Mouse (Mus musculus) stomach, embryonic 16.5 days (tissue): ENCODE data around the gene Ptprj. TPM values are rescaled to one million over a fixed set of nuclear protein-coding genes. Genes with fewer than 3 reads are reported as not detected.

ENCODE experiments used
- ATAC-seq: fragments of 200-750 bp; cut with Nextera tagmentation; 2 replicates; pipeline ENCODE4 v1.8.0; 2017; ENCODE audit warnings: moderate number of reproducible peaks, moderate TSS enrichment; ENCODE audit not compliant: insufficient read depth, low FRiP score
- H3K27ac ChIP-seq: fragments of 300-500 bp; sonication (generic); 2 replicates; pipeline ENCODE4 v1.5.1; 2014; ENCODE audit warnings: low read length
- H3K27me3 ChIP-seq: fragments of 300-500 bp; sonication (generic); 2 replicates; pipeline ENCODE4 v1.6.1; 2014; ENCODE audit warnings: low read length, control low read depth, mixed read lengths; ENCODE audit not compliant: control insufficient read depth, insufficient read depth
- H3K36me3 ChIP-seq: fragments of 300-500 bp; sonication (generic); 2 replicates; pipeline ENCODE4 v1.6.1; 2014; ENCODE audit warnings: low read length; ENCODE audit not compliant: control insufficient read depth, insufficient read depth
- H3K4me1 ChIP-seq: fragments of 300-500 bp; sonication (generic); 2 replicates; pipeline ENCODE4 v1.6.1; 2014; ENCODE audit warnings: low read length, control low read depth, mixed read lengths; ENCODE audit not compliant: control insufficient read depth, insufficient read depth
- H3K4me2 ChIP-seq: fragments of 300-500 bp; sonication (generic); 2 replicates; pipeline ENCODE4 v1.6.1; 2014; ENCODE audit warnings: low read depth, low read length, mixed read lengths
- H3K4me3 ChIP-seq: fragments of 300-500 bp; sonication (generic); replicated peaks from 2 replicates; pipeline ENCODE4 v1.5.1; 2014; ENCODE audit warnings: mild to moderate bottlenecking, low read length
- H3K9ac ChIP-seq: fragments of 300-500 bp; sonication (generic); 2 replicates; pipeline ENCODE4 v1.6.1; 2014; ENCODE audit warnings: low read length
- H3K9me3 ChIP-seq: fragments of 300-500 bp; sonication (generic); replicated peaks from 2 replicates; pipeline ENCODE4 v1.6.1; 2016; ENCODE audit warnings: low read length, control low read depth; ENCODE audit not compliant: control insufficient read depth
- WGBS: fragments of 180-500 bp; shearing (Covaris S2); extraction: QIAGEN DNeasy Blood & Tissue Kit; methylation state at CpG from one replicate; pipeline ENCODE4 v1.1.7; 2014; 5-methylcytosine and 5-hydroxymethylcytosine counted together
- polyA plus RNA-seq: library from polyadenylated mRNA; unstranded; fragments of >200 nt; fragmentation: Nextera tagmentation; extraction: Ambion mirVana; gene quantifications from 2 replicates; pipeline ENCODE4 v1.2.1, GENCODE M21; 2015

Ptprj gene
- polyA plus RNA-seq, 1 experiment from 2014 or later, result 5.0 TPM

- Histone ChIP-seq H3K4me3 (no peak overlapping the region), H3K27ac (no peak overlapping the region), H3K9ac (no peak overlapping the region), H3K4me1 (peaks cover 46% of the 10 kb centered on the region), H3K27me3 (no peaks in the 10 kb centered on the region), H3K4me2 (no peak overlapping the region), H3K9me3 (no peaks in the 10 kb centered on the region), H3K36me3 (no peaks in the 10 kb centered on the region)
- no peak for ATAC-seq
- 69% methylated on average over 6 of the region's 6 CpGs for WGBS
These were observed 75.7 kb downstream of the Ptprj start for GRCm38 (mm10) chr2:90504731-90505171.

GRCm38 (mm10) chr2:90503182-90503833 lies 77.1 kb downstream of the Ptprj start:
- peak overlapping the region; percentile 39; the same call in 1 of the 2 replicates for H3K27ac ChIP-seq
- peaks cover 46% of the 10 kb centered on the region for H3K4me1 ChIP-seq
- no peaks in the 10 kb centered on the region for H3K36me3 ChIP-seq
- no peaks in the 10 kb centered on the region for H3K27me3 ChIP-seq
- no peak overlapping the region for H3K4me3 ChIP-seq
- no peak overlapping the region for H3K9ac ChIP-seq
- 75% methylated on average over 3 of the region's 3 CpGs for WGBS
- no peaks in the 10 kb centered on the region for H3K9me3 ChIP-seq
- H3K4me2 ChIP-seq, result no peak overlapping the region
- ATAC-seq, result no peak

DNA sequence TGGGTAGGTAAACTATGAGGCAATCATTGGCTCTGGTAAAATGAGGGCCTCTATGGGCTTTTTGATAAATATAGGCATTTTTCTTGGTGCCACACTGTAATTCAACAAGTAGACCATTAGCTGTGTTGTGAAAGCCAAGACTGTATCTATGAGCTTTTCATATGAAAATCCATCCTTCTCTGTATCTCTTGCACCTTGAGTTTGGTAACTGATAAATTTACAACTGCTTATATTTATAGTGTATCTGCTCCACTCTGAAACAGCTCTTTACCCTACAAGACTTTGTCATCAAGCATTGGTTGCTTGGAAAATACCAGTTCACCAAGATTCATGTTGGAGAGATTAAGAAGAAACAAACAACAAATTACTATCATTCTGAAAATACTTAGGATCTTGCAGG lies 77.7 kb downstream of the Ptprj start:
- no peak for ATAC-seq
- Histone ChIP-seq H3K36me3 (no peaks in the 10 kb centered on the region), H3K4me1 (peaks cover 46% of the 10 kb centered on the region), H3K4me3 (no peak overlapping the region), H3K9me3 (no peaks in the 10 kb centered on the region), H3K4me2 (no peak overlapping the region), H3K9ac (no peak overlapping the region), H3K27ac (no peak overlapping the region), H3K27me3 (no peaks in the 10 kb centered on the region)

- Histone ChIP-seq H3K4me1 (peaks cover 46% of the 10 kb centered on the region), H3K27me3 (no peaks in the 10 kb centered on the region), H3K36me3 (no peaks in the 10 kb centered on the region), H3K9me3 (no peaks in the 10 kb centered on the region), H3K9ac (no peak overlapping the region), H3K27ac (peak overlapping the region; percentile 44), H3K4me3 (no peak overlapping the region), H3K4me2 (no peak overlapping the region)
- no peak for ATAC-seq
- WGBS, result 30% methylated on average over 3 of the region's 3 CpGs
These were observed 78.7 kb downstream of the Ptprj start for GRCm38 (mm10) chr2:90501708-90502107.

DNA sequence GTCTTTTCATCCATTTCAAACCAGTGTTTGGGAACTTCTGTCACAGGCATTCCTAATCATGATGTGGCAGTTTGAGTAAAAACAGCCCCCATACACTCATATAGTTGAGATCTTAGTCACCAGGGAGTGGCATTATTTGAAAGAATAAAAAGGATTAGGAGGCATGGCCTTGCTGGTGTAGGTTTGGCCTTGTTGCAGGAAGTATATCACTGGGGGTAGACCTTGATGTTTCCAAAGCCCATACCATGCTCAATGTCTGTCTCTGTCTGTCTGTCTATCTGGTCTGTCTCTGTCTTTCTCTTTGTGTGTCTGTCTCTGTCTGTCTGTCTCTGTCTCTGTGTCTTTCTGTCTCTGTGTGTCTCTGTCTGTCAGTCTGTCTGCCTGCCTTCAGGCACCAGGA lies 79.6 kb downstream of the Ptprj start:
- Histone ChIP-seq H3K4me2 (no peak overlapping the region), H3K4me3 (no peak overlapping the region), H3K4me1 (peaks cover 39% of the 10 kb centered on the region), H3K27me3 (no peaks in the 10 kb centered on the region), H3K9me3 (no peaks in the 10 kb centered on the region), H3K36me3 (no peaks in the 10 kb centered on the region), H3K9ac (no peak overlapping the region), H3K27ac (peak overlapping the region; percentile 65)
- peak; percentile 61; the same call in 1 of the 2 replicates for ATAC-seq

GRCm38 (mm10) chr2:90499002-90499401 lies 81.4 kb downstream of the Ptprj start:
- Histone ChIP-seq H3K27ac (no peak overlapping the region), H3K9ac (no peak overlapping the region), H3K4me3 (no peak overlapping the region), H3K36me3 (no peaks in the 10 kb centered on the region), H3K27me3 (no peaks in the 10 kb centered on the region), H3K9me3 (no peaks in the 10 kb centered on the region), H3K4me1 (peaks cover 21% of the 10 kb centered on the region), H3K4me2 (no peak overlapping the region)
- no peak for ATAC-seq
- 76% methylated on average over 1 of the region's 1 CpGs for WGBS

DNA sequence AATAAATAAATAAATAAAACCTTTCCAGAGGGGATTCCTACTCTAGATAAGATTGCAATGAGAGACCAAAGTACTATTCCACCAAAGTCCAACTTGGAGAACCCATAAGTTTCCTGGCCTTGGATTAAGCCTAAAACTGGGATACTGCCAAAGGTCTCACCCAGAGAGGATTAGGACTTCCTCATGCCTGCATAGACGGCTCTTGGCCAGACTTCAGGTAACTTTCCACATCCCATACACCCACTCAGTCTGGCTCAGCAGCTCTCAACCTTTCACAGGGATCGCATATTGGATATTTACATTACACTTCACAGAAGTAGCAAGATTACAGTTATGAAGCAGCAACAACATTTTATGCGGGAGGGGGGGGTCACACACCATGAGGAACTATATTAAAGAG lies 82.9 kb downstream of the Ptprj start:
- Histone ChIP-seq H3K4me2 (no peak overlapping the region), H3K9ac (no peak overlapping the region), H3K4me1 (peaks cover 20% of the 10 kb centered on the region), H3K36me3 (no peaks in the 10 kb centered on the region), H3K27ac (no peak overlapping the region), H3K9me3 (no peaks in the 10 kb centered on the region), H3K4me3 (no peak overlapping the region), H3K27me3 (no peaks in the 10 kb centered on the region)
- no peak for ATAC-seq
- WGBS, result 49% methylated on average over 3 of the region's 3 CpGs

DNA sequence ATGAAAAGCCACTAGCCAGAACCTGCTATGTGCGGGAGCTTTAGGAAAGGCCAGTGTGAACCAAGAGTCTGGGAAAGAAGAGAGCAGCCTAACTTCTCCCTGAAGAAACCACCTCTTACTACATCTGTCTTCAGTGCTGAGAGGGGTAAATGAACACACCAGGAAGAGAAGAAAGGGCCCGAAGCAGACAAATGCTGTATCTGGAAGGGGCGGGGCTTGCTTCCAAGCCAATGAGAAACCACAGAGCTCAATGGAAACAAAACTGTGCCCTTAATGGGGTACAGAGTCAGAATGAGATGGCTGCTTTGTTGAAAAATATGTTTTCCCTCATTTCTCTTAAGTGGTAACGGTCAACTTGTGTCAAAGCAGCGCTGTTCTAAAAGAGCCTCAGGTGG lies 83.8 kb downstream of the Ptprj start:
- no peak for ATAC-seq
- no peaks in the 10 kb centered on the region for H3K36me3 ChIP-seq
- no peaks in the 10 kb centered on the region for H3K9me3 ChIP-seq
- 80% methylated on average over 5 of the region's 5 CpGs for WGBS
- peaks cover 13% of the 10 kb centered on the region for H3K4me1 ChIP-seq
- no peak overlapping the region for H3K9ac ChIP-seq
- no peak overlapping the region for H3K4me3 ChIP-seq
- no peak overlapping the region for H3K27ac ChIP-seq
- no peak overlapping the region for H3K4me2 ChIP-seq
- no peaks in the 10 kb centered on the region for H3K27me3 ChIP-seq

DNA sequence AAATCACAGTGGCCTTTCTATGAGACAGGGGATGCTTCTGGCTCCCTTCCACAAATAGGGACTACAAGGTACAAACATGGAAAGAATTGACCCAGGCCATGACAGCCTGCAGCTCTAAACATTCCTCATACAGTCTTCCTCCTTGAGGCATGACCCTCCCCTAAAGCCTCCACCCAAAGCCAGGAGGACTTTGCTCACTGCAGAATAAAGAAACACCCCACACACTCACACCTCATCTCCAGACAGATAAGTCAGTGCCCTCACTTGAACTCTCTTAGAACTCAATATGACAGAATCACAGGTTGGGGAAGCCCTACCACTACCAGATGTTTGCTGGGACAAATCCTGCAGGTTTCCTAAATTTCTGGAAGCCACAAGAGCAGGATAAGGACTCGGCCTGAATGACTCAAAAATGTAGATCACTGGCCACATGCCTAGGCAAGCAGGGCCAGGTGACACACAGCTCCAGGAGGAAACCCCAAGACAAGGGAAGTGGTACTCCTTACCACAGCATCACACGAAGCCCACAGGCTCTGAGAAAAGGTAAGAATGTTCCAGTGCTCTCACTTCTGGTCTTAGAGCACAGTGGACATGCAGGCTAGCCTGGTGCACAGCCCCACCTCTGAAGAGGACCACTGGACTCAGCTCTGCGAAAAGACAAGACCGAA lies 84.3 kb downstream of the Ptprj start:
- no peak overlapping the region for H3K9ac ChIP-seq
- 83% methylated on average over 4 of the region's 4 CpGs for WGBS

More for the DNA sequence above, 84.3 kb downstream of the Ptprj start:
- Histone ChIP-seq H3K27me3 (no peaks in the 10 kb centered on the region), H3K36me3 (no peaks in the 10 kb centered on the region), H3K9me3 (no peaks in the 10 kb centered on the region), H3K4me3 (no peak overlapping the region), H3K4me1 (peaks cover 8% of the 10 kb centered on the region), H3K27ac (no peak overlapping the region), H3K4me2 (no peak overlapping the region)
- ATAC-seq, result no peak
